Mouse (Mus musculus): ENCODE measurements around the gene Il7r. TPM values are rescaled to one million over a fixed set of nuclear protein-coding genes. Genes with fewer than 3 reads are reported as not detected.

Gene Il7r
- total and polyA plus RNA-seq, 2 experiments, result 0.09 to 0.46 TPM

DNA sequence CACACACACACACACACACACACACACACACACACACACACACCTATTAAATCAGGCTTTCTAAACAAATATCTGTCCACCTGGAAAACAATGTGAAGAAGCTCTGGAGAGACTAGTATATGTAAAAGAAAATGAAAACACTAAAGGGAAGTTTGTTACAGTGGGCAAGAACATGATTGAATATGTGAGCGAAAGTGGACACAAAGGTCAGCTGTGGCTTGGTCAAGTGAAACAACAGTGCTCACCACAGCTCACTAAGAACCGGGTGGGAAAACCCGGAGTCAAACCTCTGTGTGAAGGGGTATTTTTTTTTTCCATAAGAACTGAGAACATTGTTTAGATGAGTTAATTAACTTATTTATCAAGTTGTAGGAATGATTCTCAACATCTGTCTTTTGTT is 6.9 kb downstream of the Il7r start:
- no peaks in the 10 kb centered on the region for H3K36me3 ChIP-seq (ENCODE audit: control insufficient read depth, insufficient read depth, low read length)
- WGBS, result 88% methylated on average over 3 of the region's 3 CpGs
- no peak overlapping the region for H3K27ac ChIP-seq (replicated peaks; ENCODE audit: insufficient read depth, low read depth, low read length)
- DNase-seq (ENCODE audit: extremely low read depth, low read depth, low spot score), result no peak
- H3K9ac ChIP-seq (ENCODE audit: low read depth, low read length), result no peak overlapping the region
- TF ChIP-seq POLR2A (IDR thresholded peaks at IDR 0.05; ENCODE audit: extremely low read depth, insufficient read depth, low read length), result no peak
- no peaks in the 10 kb centered on the region for H3K4me1 ChIP-seq (ENCODE audit: control insufficient read depth, insufficient read depth, low read length)
- H3K4me3 ChIP-seq (ENCODE audit: insufficient read depth, low read depth, low read length), result no peak overlapping the region
- H3K79me2 ChIP-seq (ENCODE audit: control insufficient read depth, insufficient read depth, low read length), result no peaks in the 10 kb centered on the region
- H3K27me3 ChIP-seq (ENCODE audit: control insufficient read depth, insufficient read depth, low read length), result no peaks in the 10 kb centered on the region

DNA sequence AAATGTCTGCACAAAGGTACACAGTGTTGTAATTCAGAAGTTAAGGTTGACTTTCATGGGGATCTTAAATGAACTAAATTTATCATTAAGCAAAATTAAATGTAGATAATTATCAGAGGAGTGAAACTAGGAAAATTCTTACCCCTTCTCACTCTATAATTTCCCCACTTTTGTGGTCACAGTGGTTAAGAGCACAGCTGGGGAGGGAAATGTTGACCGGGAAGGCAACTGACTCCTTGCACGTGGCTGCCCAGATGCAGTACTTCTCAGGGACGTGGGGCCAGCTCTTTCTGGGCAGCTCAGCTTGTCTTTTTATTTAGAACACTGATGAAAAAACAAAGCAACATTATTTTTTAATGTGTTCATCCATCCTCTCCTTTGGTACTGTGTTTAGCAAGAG is 37.9 kb downstream of the Il7r start:
- H3K4me3 ChIP-seq (ENCODE audit: insufficient read depth, low read depth, low read length), result no peak overlapping the region
- H3K27me3 ChIP-seq (ENCODE audit: control insufficient read depth, insufficient read depth, low read length), result no peaks in the 10 kb centered on the region
- no peaks in the 10 kb centered on the region for H3K79me2 ChIP-seq (ENCODE audit: control insufficient read depth, insufficient read depth, low read length)
- no peak overlapping the region for H3K27ac ChIP-seq (replicated peaks; ENCODE audit: insufficient read depth, low read depth, low read length)
- 80% methylated on average over 3 of the region's 3 CpGs for WGBS
- no peaks in the 10 kb centered on the region for H3K4me1 ChIP-seq (ENCODE audit: control insufficient read depth, insufficient read depth, low read length)
- no peak for DNase-seq (ENCODE audit: extremely low read depth, low read depth, low spot score)
- no peak overlapping the region for H3K9ac ChIP-seq (ENCODE audit: low read depth, low read length)
- H3K36me3 ChIP-seq (ENCODE audit: control insufficient read depth, insufficient read depth, low read length), result no peaks in the 10 kb centered on the region
- TF ChIP-seq CTCF (IDR thresholded peaks at IDR 0.05; ENCODE audit: low read depth, low read length) (no peak), POLR2A (IDR thresholded peaks at IDR 0.05; ENCODE audit: extremely low read depth, insufficient read depth, low read length) (no peak)

DNA sequence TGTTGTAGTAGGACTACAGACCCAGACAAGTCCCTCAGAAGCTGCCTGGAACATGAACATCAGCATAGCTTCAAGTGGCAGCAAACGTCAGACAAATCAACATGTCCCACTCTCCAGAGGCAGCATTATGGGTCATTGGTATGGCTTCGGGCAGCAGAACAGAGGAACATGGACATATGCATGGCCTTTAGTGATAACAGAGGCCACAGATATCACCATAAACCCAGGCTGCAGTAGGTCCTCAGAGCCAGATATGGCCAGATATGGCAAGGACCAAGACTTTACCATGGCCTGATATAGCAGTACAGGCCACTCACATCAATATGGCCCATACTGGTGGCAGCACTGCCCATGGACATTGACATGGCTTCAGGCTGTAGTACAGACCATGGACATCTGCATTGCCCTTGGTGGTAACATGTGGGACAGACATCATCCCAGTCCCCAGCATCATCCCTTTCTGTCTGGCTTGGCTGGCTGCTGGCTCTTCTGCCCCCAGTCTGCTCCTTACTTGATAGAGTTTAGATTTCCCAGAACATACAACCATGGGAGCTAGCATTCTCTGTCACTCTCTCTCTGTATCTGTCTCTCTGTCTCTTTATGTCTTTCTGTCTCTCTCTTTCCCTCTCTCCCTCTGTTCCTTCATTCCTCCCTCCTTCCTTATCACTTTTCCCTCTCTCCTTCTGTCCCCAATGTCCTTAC is 40.4 kb downstream of the Il7r start:
- H3K27ac ChIP-seq (replicated peaks; ENCODE audit: insufficient read depth, low read depth, low read length), result no peak overlapping the region
- TF ChIP-seq POLR2A (IDR thresholded peaks at IDR 0.05; ENCODE audit: extremely low read depth, insufficient read depth, low read length) (no peak), CTCF (IDR thresholded peaks at IDR 0.05; ENCODE audit: low read depth, low read length) (no peak)
- DNase-seq (ENCODE audit: extremely low read depth, low read depth, low spot score), result no peak
- no peaks in the 10 kb centered on the region for H3K79me2 ChIP-seq (ENCODE audit: control insufficient read depth, insufficient read depth, low read length)
- no peaks in the 10 kb centered on the region for H3K36me3 ChIP-seq (ENCODE audit: control insufficient read depth, insufficient read depth, low read length)
- no peak overlapping the region for H3K9ac ChIP-seq (ENCODE audit: low read depth, low read length)
- no peaks in the 10 kb centered on the region for H3K27me3 ChIP-seq (ENCODE audit: control insufficient read depth, insufficient read depth, low read length)
- no peak overlapping the region for H3K4me3 ChIP-seq (ENCODE audit: insufficient read depth, low read depth, low read length)
- H3K4me1 ChIP-seq (ENCODE audit: control insufficient read depth, insufficient read depth, low read length), result no peaks in the 10 kb centered on the region
- 84% methylated on average over 2 of the region's 2 CpGs for WGBS

DNA sequence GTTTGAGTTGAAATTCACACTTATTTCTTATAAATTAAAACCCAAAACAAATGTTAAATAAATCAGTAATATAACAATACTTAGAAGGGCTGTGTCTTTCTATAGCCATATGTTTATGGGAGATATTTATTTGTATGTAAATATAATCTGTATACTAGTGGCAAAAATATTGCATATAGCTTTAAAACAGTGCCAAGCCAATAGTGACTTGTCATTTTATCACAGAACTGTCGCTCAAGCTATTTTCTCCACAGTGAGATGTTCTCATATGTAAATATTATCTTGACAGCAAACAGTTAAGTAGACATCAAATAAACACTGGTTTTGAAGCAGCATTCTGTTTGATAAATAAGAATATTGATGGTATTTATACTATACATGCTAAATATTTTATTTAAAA is 56.8 kb downstream of the Il7r start:
- Histone ChIP-seq H3K36me3 (ENCODE audit: control insufficient read depth, insufficient read depth, low read length) (no peaks in the 10 kb centered on the region), H3K27me3 (ENCODE audit: control insufficient read depth, insufficient read depth, low read length) (no peaks in the 10 kb centered on the region), H3K4me3 (ENCODE audit: insufficient read depth, low read depth, low read length) (no peak overlapping the region), H3K27ac (replicated peaks; ENCODE audit: insufficient read depth, low read depth, low read length) (no peak overlapping the region), H3K79me2 (ENCODE audit: control insufficient read depth, insufficient read depth, low read length) (no peaks in the 10 kb centered on the region), H3K9ac (ENCODE audit: low read depth, low read length) (no peak overlapping the region), H3K4me1 (ENCODE audit: control insufficient read depth, insufficient read depth, low read length) (no peaks in the 10 kb centered on the region)
- 69% methylated on average over 1 of the region's 1 CpGs for WGBS
- TF ChIP-seq CTCF (IDR thresholded peaks at IDR 0.05; ENCODE audit: low read depth, low read length) (no peak), POLR2A (IDR thresholded peaks at IDR 0.05; ENCODE audit: extremely low read depth, insufficient read depth, low read length) (no peak)
- no peak for DNase-seq (ENCODE audit: extremely low read depth, low read depth, low spot score)

DNA sequence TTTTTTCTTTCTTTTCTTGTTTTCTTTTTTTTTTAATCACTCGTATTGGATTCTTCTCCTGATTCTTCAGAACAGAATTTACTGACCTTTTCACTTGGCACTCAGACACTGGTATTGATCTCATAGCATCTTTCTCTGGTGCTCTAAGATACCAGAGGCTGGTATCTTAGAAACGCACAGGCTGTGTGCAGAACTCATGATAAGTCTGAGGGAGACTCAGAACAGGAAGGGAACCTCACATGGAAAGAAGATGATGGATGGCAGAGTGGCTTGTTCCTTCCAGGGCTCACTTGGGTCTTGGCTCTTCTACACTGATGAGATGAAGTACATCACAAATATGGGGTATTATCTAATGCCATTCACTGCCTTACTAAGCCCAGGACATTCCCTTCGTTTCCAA is 57.4 kb downstream of the Il7r start:
- no peak overlapping the region for H3K27ac ChIP-seq (replicated peaks; ENCODE audit: insufficient read depth, low read depth, low read length)
- DNase-seq (ENCODE audit: extremely low read depth, low read depth, low spot score), result no peak
- H3K27me3 ChIP-seq (ENCODE audit: control insufficient read depth, insufficient read depth, low read length), result no peaks in the 10 kb centered on the region
- H3K4me1 ChIP-seq (ENCODE audit: control insufficient read depth, insufficient read depth, low read length), result no peaks in the 10 kb centered on the region
- TF ChIP-seq CTCF (IDR thresholded peaks at IDR 0.05; ENCODE audit: low read depth, low read length) (no peak), POLR2A (IDR thresholded peaks at IDR 0.05; ENCODE audit: extremely low read depth, insufficient read depth, low read length) (no peak)
- H3K79me2 ChIP-seq (ENCODE audit: control insufficient read depth, insufficient read depth, low read length), result no peaks in the 10 kb centered on the region
- H3K4me3 ChIP-seq (ENCODE audit: insufficient read depth, low read depth, low read length), result no peak overlapping the region
- no peaks in the 10 kb centered on the region for H3K36me3 ChIP-seq (ENCODE audit: control insufficient read depth, insufficient read depth, low read length)
- no peak overlapping the region for H3K9ac ChIP-seq (ENCODE audit: low read depth, low read length)
- WGBS, result 47% methylated on average over 3 of the region's 3 CpGs

DNA sequence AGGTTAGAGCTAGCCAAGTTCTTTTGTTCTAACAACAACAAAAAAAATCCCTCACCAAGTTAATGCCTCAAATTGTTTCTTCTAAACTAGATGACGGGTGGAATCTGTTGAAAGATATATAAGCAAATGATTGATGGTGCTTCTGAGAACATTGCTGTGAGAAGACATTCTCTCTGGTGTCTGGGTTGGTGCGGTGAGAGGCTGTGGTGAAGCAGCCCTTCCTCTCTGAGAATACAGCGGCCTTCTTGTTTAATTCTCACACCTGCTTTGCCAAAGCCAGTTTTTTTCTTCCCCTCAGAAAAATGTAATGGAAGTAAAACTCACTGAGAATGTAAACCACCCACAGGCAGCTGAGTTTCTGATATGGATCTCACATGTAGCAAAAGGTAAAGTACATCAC is 57.8 kb downstream of the Il7r start:
- WGBS, result 64% methylated on average over 3 of the region's 3 CpGs
- H3K4me1 ChIP-seq (ENCODE audit: control insufficient read depth, insufficient read depth, low read length), result no peaks in the 10 kb centered on the region
- no peak for DNase-seq (ENCODE audit: extremely low read depth, low read depth, low spot score)
- no peaks in the 10 kb centered on the region for H3K36me3 ChIP-seq (ENCODE audit: control insufficient read depth, insufficient read depth, low read length)
- H3K4me3 ChIP-seq (ENCODE audit: insufficient read depth, low read depth, low read length), result no peak overlapping the region
- TF ChIP-seq POLR2A (IDR thresholded peaks at IDR 0.05; ENCODE audit: extremely low read depth, insufficient read depth, low read length), result no peak
- TF ChIP-seq CTCF (IDR thresholded peaks at IDR 0.05; ENCODE audit: low read depth, low read length), result no peak
- H3K27me3 ChIP-seq (ENCODE audit: control insufficient read depth, insufficient read depth, low read length), result no peaks in the 10 kb centered on the region
- no peak overlapping the region for H3K27ac ChIP-seq (replicated peaks; ENCODE audit: insufficient read depth, low read depth, low read length)
- H3K9ac ChIP-seq (ENCODE audit: low read depth, low read length), result no peak overlapping the region
- H3K79me2 ChIP-seq (ENCODE audit: control insufficient read depth, insufficient read depth, low read length), result no peaks in the 10 kb centered on the region

Measured in liver, adult 2 months (tissue).